Mouse (Mus musculus) heart, adult 2 months (tissue): ENCODE measurements at regions not wholly inside any gene's neighbourhood (a gene's known extent, or its start where the extent isn't known, plus 50 kb on each side); places are given as distances from the start of the nearest gene placed in this dataset.

ENCODE experiments used
- DNase-seq, 2 experiments: peaks; one replicate each; pipeline ENCODE4 v3.0.0; 2021
- H3K27ac ChIP-seq: fragments of 200-600 bp; 2 replicates; pipeline ENCODE4 v1.8.1; 2022
- H3K27me3 ChIP-seq: fragments of 200-500 bp; 2 replicates; pipeline ENCODE4 v1.6.1; 2012; ENCODE audit warnings: mild to moderate bottlenecking, low read length, inconsistent platforms, mixed read lengths; ENCODE audit not compliant: control insufficient read depth, insufficient read depth
- H3K36me3 ChIP-seq: fragments of 200-500 bp; 2 replicates; pipeline ENCODE4 v1.6.1; 2012; ENCODE audit warnings: low read length, inconsistent platforms; ENCODE audit not compliant: control insufficient read depth, insufficient read depth
- H3K4me1 ChIP-seq: fragments of 200-500 bp; 2 replicates; pipeline ENCODE4 v1.6.1; 2011; ENCODE audit warnings: low read length; ENCODE audit not compliant: control insufficient read depth, insufficient read depth
- H3K4me3 ChIP-seq: fragments of 200-600 bp; 2 replicates; pipeline ENCODE4 v1.8.1; 2022
- H3K79me2 ChIP-seq: fragments of 200-500 bp; replicated peaks from 2 replicates; pipeline ENCODE4 v1.6.1; 2012; ENCODE audit warnings: mild to moderate bottlenecking, inconsistent platforms, low read length, moderate library complexity, mixed read lengths; ENCODE audit not compliant: control insufficient read depth, insufficient read depth
- H3K9ac ChIP-seq: fragments of 200-500 bp; 2 replicates; pipeline ENCODE4 v1.6.1; 2012; ENCODE audit warnings: low read depth, mild to moderate bottlenecking, control low read depth, inconsistent platforms, low read length, mixed read lengths
- CTCF ChIP-seq: fragments of 200-600 bp; IDR thresholded peaks from 2 replicates; pipeline ENCODE4 v1.8.1; 2022; ENCODE audit warnings: antibody characterized with exemption, mild to moderate bottlenecking, moderate library complexity
- EP300 ChIP-seq: fragments of 200-500 bp; IDR thresholded peaks from 2 replicates; pipeline ENCODE4 v1.6.1; 2011; ENCODE audit warnings: low read depth, low read length, control low read depth; ENCODE audit not compliant: insufficient read depth
- POLR2A ChIP-seq: fragments of 200-500 bp; IDR thresholded peaks from 2 replicates; pipeline ENCODE4 v1.6.1; 2011; ENCODE audit warnings: mild to moderate bottlenecking, low read depth, low read length, control low read depth; ENCODE audit not compliant: insufficient read depth
- WGBS: fragments of 180-500 bp; shearing (Covaris S2); methylation state at CpG from one replicate; pipeline ENCODE4 v1.1.7; 2018; 5-methylcytosine and 5-hydroxymethylcytosine counted together
- intact Hi-C: fragments of 180-260 bp; cut with DNase I; formaldehyde crosslinking; loops from one replicate; pipeline ENCODE4 v1.15.1; 2025

- no peaks in the 10 kb centered on the region for H3K36me3 ChIP-seq
- intact Hi-C loops = no loop called here
- DNase-seq = no peak
- 68% methylated on average over 15 of the region's 15 CpGs for WGBS
- TF ChIP-seq EP300 (no peak), POLR2A (no peak), CTCF (no peak)
- H3K4me1 ChIP-seq = no peaks in the 10 kb centered on the region
- no peak overlapping the region for H3K27ac ChIP-seq
- no peak overlapping the region for H3K4me3 ChIP-seq
- H3K27me3 ChIP-seq = no peaks in the 10 kb centered on the region
- no peaks in the 10 kb centered on the region for H3K79me2 ChIP-seq
- no peak overlapping the region for H3K9ac ChIP-seq
These were observed 65.3 kb downstream of the Med10 start for GRCm38 (mm10) chr13:69867296-69868065.

DNA sequence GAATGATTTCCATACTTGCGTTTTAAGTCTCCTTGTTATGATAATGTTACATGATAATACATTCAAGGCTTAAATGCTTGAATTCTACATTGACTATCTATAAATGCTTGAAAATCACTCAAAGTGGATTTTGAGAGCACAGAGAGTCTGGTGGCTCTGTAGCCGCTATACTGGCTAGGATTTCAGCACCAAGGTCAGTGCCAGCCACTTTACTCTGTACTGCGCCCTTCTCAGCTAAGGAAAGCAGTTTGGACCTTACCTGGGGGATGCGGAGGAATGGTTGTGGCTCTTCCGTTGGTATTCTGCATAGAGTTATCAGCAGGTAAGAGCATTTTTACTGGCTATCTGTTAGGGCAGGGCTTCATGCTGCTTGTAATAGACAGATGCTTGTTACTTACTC is 94.3 kb downstream of the Med10 start:
- intact Hi-C loops = no loop called here
- Histone ChIP-seq H3K4me1 (no peaks in the 10 kb centered on the region), H3K27ac (no peak overlapping the region), H3K36me3 (no peaks in the 10 kb centered on the region), H3K4me3 (no peak overlapping the region), H3K27me3 (no peaks in the 10 kb centered on the region), H3K9ac (no peak overlapping the region), H3K79me2 (no peaks in the 10 kb centered on the region)
- 27% methylated on average over 5 of the region's 5 CpGs for WGBS
- TF ChIP-seq CTCF (no peak), POLR2A (no peak), EP300 (no peak)
- DNase-seq = no peak

GRCm38 (mm10) chr13:69901139-69901538 is 98.9 kb downstream of the Med10 start:
- Histone ChIP-seq H3K79me2 (no peaks in the 10 kb centered on the region), H3K4me3 (no peak overlapping the region), H3K36me3 (no peaks in the 10 kb centered on the region), H3K9ac (no peak overlapping the region), H3K27ac (no peak overlapping the region), H3K27me3 (no peaks in the 10 kb centered on the region), H3K4me1 (no peaks in the 10 kb centered on the region)
- intact Hi-C loops = no loop called here
- TF ChIP-seq EP300 = no peak
- TF ChIP-seq CTCF = no peak
- no peak for TF ChIP-seq POLR2A
- DNase-seq = no peak

GRCm38 (mm10) chr13:69906802-69907537 is 104.8 kb downstream of the Med10 start:
- no peak for TF ChIP-seq CTCF
- no peak for TF ChIP-seq POLR2A
- no peak for TF ChIP-seq EP300
- WGBS = 64% methylated on average over 15 of the region's 15 CpGs
- H3K9ac ChIP-seq = no peak overlapping the region
- DNase-seq = no peak
- no peak overlapping the region for H3K27ac ChIP-seq
- no peaks in the 10 kb centered on the region for H3K79me2 ChIP-seq
- no peaks in the 10 kb centered on the region for H3K36me3 ChIP-seq
- no peaks in the 10 kb centered on the region for H3K27me3 ChIP-seq
- H3K4me1 ChIP-seq = no peaks in the 10 kb centered on the region
- intact Hi-C loops = no loop called here
- no peak overlapping the region for H3K4me3 ChIP-seq

DNA sequence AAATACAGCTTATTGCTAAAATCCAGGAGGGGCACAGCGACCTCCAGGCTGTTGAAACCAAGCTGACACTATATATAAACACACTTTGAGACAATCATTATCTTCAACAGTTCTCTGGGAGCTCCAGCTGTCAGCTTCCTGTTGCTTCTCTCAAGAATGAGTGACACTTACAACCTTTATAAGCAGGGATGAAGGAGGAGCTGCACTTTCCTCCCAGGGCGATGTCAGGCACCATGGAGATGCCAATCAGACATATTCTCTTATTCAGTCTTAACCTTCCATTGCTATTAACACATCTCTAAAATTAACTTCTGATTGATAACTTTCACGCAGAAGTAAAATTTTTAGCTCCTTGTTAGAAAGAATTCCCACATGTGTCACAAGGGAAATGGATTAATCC is 113.6 kb downstream of the Med10 start:
- intact Hi-C loops = no loop called here

DNA sequence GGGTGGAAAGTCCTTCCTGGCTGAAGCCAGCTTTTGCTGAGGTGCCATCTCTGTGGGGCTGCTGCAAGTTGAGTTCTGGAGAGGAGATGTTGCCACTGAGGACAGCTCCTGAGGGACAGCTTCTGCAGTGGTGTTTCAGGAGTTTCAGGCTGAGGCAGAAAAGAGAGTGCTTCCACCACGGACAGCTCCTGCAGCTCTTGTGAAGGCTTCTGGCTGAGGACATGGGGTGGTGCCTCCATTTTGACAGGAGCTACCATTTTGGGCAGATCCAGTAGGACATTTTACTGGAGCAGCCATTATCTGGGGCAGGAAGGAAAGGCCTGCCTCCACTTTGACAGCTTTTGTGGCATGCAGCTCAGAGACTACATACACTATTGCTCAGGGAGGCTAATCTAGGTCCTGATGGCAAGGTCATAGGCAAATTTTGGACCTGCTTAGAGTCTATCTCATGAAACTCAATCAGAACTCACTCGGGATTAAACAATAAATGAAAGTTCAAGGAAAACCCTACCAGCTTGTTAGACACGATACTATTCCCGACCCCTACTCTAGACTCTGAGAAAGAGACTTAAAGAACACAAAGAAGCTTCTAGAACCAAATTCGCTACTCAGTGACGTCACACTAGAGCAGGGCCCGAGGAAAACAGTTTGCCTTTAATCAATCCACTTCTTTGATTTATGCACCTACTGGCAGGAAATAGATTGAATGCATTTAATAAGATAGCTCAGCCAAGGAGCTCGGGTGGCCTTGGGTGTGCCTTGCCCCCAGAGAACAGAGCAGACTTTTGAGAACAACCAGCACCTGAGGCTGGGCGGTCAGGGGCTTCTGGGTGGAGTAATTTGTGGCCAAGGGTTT is 130.7 kb downstream of the Med10 start:
- no peaks in the 10 kb centered on the region for H3K27me3 ChIP-seq
- H3K27ac ChIP-seq = no peak overlapping the region
- TF ChIP-seq POLR2A (no peak), CTCF (no peak), EP300 (no peak)
- no peaks in the 10 kb centered on the region for H3K4me1 ChIP-seq
- no peaks in the 10 kb centered on the region for H3K79me2 ChIP-seq
- no peak overlapping the region for H3K4me3 ChIP-seq
- no peak overlapping the region for H3K9ac ChIP-seq
- DNase-seq = no peak
- intact Hi-C loops = no loop called here
- no peaks in the 10 kb centered on the region for H3K36me3 ChIP-seq
- 70% methylated on average over 9 of the region's 9 CpGs for WGBS

More for the DNA sequence above, 113.6 kb downstream of the Med10 start:
- no peaks in the 10 kb centered on the region for H3K79me2 ChIP-seq
- no peaks in the 10 kb centered on the region for H3K36me3 ChIP-seq
- no peak for DNase-seq
- no peak overlapping the region for H3K9ac ChIP-seq
- 47% methylated on average over 3 of the region's 3 CpGs for WGBS
- no peaks in the 10 kb centered on the region for H3K4me1 ChIP-seq
- H3K27ac ChIP-seq = no peak overlapping the region
- no peak overlapping the region for H3K4me3 ChIP-seq
- no peaks in the 10 kb centered on the region for H3K27me3 ChIP-seq
- TF ChIP-seq POLR2A (no peak), CTCF (no peak), EP300 (no peak)
